Mouse (Mus musculus): ENCODE data around the gene Sftpa1.

The Sftpa1 gene

DNA sequence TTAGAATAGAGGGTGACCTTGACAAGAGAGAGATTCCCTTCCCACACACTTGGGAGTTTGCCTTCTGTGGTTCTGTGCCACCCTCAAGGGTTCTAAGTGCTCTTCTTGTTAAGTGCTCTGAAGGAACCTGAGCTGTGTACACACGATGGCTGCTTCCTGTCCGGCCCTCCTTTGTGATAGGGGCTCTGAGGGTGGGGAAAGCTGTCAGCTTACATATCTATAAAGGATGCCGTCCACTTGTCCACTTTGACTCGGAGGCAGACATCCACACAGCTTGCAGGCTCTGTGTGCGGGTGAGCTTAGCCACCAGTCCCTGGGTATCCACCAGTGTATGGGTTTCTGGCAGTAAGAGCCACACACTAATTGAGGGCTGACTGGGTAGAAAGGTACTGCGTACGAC, at the start of gene Sftpa1:
Gene Sftpa1 (plus strand): TSS at position 243 of the 400 bp plus-strand sequence.
- DNase-seq: no peak

DNA sequence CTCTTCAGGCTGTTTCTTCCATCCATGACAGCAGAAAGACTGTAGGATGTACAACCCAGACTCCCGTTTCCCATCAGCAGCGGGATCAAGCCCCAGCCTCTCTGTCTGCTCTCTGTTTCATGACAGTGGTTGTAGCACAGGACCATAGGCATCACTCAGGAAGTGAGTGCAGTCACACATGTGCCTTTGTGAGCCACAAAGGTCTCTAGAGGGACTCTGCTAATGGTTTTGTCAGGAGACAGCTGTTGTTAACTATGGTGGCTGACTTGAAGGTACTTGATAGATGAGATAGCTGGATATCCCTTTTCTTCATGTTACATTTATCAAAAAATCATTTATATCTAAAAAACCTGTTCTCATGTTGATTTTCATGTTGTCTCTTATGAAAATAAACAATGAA, 49.2 kb upstream of the Sftpa1 start:
- no peak for DNase-seq

DNA sequence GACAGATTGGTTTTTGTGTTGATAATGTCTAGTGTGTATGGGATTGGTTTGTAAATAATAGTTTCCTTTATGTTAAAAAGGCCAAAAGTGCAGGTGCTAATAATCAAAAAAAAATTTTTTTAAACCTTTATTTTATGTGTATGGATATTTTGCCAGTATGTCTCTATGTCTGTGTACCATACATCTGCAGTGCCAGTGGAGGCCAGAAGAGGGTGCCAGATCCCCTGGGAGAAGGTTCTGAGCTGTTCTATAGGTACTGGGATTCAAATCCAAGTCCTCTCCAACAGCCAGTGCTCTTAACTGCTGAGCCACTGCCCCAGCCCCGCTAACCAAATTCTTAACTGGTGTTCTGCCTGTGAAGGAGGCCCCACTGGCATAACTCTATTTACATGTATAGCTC, 44.1 kb upstream of the Sftpa1 start:
- DNase-seq: no peak

DNA sequence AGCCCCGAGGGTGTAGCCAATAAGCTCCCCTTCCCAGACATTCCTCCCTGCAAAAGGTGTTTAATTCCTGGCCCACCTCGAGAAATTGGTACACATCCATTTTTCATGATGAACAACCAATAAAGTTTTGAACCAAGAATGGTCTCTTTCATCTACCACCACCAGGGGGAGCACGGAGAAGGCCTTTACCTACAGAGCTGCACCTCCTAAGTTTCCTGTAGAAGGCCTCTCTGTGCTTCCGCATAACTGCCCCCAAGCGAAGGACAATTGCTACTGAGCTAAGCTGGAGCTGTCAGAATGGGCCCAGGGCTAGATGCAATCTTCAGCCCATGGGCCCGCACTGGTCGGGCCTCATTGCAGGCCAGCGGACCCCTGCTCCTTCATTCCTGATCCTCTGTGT, 40.8 kb upstream of the Sftpa1 start:
- DNase-seq: no peak

DNA sequence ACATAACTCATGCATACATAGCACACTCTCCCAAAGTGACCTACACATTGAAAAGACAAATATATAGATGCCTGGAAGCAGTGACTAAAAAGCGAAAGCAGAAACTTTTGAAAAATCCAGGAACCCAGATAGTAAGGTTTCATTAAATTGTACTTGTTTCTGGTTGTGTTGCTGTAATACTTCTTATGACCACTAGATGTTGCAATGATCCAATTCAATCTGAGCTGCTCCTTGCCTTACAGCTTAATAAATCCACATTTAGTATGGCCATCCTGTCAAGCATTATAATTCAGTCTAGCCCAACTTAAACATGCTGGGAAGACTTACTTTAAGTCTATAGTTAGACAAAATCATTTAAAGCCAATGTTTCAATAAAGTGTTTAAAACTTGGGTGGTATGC, 37.5 kb upstream of the Sftpa1 start:
- no peak for DNase-seq

DNA sequence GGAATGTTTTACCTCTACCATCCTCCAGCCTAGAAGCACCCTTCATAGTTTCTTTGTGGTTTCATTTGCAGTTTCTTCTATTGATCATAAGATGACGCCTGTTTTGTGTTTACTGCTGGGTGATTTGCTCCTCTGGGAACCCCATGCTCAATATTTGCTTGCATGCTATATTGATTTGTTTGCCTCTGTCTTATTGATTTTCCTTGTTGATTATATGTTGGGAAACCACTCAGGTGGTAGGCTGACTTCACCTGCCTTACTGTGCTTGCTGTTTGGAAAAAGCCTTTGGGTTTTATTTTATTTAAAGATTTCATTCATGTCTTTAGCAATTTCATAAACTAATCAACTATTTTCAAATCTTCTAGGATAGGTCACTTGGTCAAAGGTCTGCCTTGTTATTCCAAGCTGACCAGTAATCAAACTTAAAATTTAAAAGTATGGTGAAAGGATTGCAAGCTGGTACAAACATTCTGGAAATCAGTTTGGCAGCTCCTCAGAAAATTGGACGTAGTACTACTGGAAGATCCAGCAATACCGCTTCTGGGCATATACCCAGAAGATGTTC, 35.2 kb upstream of the Sftpa1 start:
- no peak for DNase-seq

DNA sequence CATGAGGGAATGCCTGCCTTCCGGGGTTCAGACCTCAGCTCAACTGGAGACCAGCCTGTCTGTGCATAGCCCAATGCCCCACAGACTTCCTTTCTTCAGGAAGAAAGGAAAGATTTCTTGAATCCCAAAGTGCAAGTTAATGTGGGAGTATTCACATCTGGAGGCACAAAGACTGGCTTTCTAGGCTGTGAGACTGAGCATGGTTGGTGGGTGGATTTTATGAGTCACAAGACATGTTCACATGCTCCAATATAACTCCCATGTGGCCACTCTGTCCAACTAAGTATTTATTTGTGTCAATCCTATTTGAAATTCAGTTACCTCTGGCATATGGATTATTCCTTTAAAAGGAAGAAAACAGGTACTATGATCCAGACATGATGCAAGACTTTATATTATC, 32.9 kb upstream of the Sftpa1 start:
- no peak for DNase-seq

DNA sequence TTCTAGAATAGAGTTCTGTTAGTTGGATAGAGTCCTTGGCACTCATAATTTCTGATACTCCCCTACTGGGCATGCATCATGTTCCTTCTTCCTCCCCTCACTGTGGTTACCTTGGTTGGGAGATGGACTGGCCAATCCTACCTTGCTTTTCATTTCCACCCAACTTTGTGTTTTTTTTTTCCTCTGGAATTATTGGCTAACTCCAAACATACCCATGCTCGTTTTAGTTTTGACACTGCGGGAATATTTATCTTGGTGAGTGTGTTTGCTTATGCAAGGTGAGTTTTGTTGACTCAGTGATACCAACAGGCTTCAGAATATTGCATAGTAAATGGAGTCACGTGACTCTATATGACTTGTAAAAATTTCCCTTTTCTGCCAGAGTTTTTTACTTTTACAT, 30.9 kb upstream of the Sftpa1 start:
- DNase-seq: no peak

DNA sequence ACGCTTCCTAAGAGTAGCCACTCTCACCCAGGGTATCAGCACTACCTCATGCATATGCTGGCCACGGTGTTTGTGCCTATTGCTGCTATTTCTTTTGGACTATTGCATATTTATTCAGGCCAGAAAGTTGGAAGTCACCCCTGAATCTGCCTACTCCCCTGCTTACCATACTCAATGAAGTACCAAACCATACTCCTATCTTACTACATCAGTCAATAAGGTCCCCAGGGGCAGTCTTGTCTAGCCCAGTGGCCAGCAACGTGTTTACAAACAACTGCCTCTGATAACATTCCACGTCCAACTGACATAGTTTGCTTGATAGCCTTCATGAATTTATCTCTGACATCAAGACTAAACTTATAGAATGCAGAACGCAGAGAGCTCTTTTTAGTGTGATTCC, 30.3 kb upstream of the Sftpa1 start:
- no peak for DNase-seq

DNA sequence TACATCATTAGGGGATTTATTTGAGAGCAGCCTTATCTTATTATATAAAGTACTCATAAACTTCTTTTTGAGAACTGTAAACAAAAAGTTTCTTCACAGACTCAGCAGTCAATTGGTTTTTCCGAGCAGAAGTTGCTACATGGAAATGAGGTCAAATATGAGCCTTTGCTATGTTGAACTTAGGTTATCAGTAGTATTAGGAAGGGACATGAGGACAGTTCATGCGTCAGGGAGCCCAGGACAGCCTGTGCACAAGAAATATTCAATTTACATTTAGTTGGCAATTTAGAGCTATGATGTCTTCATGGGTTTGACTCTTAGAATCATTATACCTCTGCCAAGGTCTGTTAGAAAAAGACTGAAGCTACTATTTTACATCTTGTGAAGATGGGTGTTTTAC, 29.3 kb upstream of the Sftpa1 start:
- no peak for DNase-seq

DNA sequence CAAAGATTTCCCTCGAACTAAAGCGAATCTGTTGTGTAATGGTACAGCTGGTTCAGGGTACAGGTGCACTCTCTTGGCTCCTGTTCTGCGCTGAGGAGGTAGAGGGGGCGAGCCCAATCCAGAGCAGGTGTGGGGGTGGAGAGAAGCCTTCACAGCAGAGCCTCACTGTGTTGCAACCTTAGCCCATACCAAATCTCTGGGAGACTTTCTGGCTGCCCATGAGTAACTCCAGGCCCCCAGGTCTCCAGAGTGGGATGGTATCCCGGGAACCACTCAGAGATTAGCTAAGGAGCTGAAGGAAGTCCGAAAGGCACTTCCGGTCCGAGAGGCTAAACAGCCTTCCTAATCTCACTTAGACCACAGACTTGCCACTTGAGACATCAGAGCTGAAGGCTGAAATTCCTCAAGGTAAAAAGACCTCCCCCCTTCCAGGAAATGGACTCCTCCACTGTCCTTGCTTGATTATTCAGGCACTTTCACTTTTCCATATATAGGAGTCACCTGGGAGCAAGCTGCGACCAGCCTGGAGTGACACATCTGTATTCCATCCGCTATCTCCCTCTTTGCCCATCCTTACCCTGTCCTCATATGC, 26.6 kb upstream of the Sftpa1 start, which contains the start of gene Mat1a:
Gene Mat1a (plus strand): TSS at position 183 of the 592 bp plus-strand sequence.
- no peak for DNase-seq

DNA sequence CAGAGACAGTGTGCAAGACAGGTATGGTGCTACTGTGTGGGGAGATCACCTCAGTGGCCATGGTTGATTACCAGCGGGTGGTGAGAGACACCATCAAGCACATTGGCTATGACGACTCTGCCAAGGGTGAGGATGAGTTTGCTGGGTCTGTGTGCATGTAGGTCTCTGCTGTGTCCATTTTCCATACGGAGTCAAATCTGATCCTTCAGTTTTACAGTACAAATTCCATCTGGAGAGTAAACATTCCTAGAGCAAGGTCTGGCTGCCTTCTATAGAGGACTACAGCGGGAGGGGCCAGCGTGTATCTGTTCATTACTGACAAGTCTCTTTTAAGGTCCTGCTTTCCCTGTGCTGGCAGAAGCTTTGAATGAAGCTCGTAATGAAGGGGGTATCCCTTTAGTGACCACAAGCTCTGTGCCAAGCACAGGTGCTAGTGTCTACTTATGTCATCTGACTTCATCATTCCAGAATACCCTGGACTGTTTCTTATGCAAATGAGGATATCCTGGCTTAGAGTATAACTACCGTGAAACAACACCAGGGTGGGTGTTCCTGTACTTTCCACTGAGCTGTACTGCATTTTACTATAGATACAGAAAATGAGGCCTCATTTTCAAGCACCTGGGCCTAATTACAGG, 20.4 kb upstream of the Sftpa1 start:
- no peak for DNase-seq

DNA sequence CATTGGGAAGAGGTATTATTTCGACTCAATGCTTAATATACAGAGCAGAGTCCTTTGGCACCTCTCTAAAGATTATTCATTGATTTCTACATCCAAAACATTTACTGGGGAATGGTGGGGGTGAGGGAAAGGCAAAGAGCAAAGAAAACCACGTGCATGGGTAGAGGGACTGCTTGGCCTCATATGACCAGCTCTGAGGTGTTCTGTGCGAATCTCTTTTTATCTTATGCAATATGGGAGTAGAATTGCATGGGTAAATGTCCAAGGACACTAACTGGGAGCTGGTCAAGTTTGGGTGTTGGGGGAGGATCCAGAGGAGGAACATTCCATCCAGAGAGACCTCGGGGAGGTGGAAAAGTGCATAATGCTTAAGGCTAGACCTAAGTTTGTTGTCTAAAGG, 18.6 kb upstream of the Sftpa1 start:
- no peak for DNase-seq

DNA sequence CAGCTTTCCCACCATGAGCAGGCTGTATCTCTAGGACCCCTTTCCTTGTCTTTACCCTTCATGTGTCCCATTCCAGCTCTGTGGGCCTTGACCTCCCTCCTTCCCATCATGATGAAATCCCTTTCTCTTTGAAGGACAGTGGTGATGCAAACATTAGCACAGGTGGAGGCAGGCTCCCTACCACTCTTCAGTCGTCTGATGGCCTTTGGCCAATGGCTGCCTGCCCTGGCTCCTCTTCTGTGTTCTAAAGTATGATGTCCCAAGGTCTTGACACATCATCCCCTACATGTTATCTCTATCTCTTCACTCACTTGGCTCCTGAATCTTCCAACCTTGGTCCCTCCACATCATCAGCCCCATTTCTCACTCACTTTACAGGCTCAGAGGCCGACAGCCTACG, 15.3 kb upstream of the Sftpa1 start:
- DNase-seq: no peak

DNA sequence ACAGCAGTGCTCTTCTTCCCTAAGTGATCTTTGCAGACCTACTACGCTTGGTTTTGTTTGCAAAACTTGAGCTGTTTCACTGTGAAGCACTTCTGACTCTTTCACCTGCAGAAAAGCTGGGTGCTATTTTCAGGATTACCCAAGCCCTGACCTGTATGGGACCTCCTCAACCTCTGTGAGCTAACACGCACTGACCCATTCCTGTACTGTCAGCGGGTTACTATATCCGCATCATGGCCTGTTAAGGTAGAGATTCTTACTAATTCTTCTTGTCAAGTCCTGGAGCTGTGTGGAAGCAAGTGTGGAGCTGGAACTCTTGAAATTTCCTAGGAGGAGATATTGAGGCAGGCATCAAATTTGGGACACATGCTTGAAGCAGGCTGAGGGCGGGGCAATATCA, 6.9 kb upstream of the Sftpa1 start:
- no peak for DNase-seq

DNA sequence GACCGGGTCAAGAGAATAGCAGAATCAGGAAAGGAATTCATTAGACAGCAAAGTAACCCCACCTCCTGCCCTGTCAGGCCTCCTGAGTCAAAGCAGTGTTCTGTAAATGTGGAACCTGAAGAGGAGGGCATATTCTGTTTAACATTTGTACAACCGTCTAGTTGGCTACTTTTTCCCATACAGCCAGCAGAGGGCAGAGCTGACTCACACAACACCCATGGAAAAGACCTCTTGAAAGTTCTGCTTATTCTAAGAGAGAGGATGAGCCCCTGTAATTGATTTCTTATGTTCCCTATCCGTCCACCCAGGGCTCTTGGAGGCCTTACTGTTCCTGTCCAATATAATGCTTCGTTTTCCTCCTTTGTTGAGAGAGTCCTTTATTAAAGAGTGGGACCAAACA, 3.6 kb upstream of the Sftpa1 start:
- no peak for DNase-seq

DNA sequence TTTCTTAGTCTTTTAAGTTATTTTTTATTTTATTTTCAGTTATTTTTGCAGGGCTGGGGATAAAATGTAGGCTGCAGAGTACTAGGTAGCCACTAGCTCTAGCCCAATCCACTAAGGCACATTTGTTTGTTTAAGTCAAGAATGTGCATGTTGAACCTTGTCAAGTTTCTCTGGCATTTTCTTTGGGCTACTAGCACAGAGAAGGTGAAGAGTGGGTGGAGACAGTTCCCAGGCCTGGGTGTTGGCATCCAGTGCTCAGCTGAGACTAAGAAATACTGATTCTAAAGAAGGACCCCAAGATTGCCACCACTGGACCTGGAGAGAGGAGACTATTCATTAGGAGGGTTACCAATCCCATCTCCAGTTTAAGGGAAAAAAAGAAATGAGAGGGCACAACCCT, 5.4 kb downstream of the Sftpa1 start:
- no peak for DNase-seq

DNA sequence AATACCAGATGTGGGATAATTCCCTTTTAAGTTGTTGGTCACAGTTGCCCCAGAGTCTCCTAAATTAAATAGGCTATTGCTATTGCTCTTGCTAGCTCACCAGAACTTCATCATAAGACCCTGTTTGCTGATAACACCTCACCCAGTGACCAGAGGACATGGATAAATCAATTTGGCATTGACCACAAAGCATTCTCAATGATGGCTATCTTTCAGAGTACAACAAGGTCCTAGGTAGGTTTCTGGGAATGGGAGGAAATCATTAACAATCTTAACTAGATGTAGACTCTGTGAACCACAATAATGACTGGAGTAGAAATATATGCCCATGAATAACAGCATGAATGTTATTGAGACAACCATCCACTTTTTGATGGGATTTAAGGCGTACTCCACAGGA, 9.1 kb downstream of the Sftpa1 start:
- DNase-seq: no peak

DNA sequence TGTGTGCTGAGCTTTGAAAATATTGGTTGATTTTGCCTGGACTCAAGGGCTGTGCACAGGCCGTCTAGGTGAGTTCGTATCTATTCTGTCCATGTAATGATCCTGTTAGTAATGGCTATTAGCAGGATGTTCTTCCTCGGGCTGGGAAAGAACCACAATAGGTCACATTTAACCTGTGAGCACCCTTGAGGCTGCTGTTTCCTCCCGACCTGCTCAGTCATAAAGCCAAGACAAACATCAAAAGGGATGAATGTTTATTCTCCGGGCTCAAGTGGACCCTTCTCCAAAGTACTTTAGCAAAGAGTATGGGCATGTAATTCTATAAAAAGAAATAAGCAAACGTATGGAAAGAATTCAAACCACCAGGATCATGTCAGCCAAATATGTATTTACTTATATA, 14.5 kb downstream of the Sftpa1 start:
- DNase-seq: no peak

DNA sequence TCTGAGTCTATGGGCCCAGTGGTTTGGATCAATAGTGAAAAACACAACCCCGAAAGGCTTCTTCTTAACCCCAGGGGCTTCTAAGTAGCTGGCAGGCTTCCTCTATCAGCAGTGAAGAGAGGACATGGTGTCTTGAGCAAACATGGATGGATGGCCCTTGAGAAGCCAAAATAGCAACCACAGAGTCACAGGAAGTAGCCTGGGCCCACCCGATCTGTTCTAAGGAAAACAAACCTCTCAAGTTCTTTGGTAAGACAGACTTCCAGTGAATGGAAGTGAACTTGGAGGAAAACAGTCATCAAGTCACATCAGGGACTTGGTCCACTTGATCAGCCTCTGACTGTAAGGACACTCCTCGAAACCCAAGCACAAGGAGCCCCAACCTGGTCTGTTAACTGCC, 15.3 kb downstream of the Sftpa1 start:
- no peak for DNase-seq

DNA sequence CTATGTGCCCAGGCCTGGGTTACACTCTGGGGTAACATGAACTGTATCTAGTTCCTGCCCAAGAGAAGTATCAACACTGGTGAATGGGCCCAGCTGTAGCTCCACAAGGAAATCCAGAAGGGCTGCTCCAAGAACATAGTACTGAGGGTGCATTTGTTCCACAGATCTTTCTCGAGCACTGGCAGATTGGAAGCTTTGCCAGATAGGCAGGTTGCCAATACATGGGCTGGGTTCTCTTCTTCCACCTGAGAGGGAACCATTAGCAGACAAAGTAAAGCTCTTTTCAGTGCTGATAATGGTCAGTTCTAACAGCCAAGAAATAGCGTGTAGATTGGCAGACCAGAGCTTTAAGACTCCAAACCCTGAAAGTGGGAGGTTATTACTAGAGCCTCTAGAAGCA, 15.8 kb downstream of the Sftpa1 start:
- no peak for DNase-seq

DNA sequence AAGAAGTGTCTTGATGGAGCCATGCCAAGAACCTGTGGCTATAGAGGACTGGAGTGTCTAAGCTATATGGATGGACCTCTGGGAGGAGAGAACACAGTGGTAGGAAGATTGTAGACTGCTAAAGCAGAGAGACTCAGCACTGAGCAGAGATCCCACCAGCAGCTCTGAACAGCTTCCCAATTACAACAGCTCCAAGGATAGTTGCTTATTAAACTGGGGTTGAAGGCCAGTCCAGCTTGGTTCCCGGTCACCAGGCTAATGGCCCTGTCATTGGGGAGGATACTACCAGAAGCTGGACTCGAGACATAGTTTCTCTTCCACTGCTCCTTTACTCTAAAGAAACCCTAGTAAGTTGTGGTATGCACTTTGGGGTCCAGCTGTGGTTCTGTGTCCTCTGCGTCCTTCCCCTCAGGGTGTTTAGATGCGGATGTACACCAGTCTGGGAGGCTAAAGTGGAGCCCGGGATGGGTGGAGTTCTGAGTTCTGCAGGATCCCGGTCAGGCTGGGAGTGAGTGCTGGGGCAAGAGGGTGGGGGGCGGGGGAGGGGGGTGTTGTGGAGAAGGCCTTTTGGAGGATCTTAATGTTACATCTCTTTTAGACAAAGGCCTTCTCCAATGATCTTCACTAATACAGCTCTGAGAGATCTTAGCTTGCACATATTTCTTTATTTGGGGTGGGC, 19.8 kb downstream of the Sftpa1 start, which contains the start of gene Mbl1:
Gene Mbl1 (plus strand): TSS at position 239 of the 679 bp plus-strand sequence.
- DNase-seq: no peak

DNA sequence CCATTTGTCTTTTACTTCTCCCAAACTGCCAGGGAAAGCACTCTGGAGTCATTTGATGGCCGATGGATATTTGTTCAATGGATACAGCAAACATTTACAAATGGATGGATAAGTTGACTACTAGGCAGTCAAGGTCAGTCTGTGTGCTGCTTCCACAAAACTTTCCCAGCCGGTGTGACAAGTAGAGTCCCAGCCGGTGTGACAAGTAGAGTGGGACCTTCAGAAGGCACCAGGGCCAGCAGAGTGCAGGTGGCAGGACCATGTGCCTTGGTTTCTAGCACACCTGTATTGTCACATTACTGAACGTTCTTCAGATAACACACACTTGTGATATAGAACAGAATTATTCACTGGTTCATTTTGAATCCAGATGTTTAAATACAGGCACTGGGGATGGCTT, 28.5 kb downstream of the Sftpa1 start:
- DNase-seq: no peak

DNA sequence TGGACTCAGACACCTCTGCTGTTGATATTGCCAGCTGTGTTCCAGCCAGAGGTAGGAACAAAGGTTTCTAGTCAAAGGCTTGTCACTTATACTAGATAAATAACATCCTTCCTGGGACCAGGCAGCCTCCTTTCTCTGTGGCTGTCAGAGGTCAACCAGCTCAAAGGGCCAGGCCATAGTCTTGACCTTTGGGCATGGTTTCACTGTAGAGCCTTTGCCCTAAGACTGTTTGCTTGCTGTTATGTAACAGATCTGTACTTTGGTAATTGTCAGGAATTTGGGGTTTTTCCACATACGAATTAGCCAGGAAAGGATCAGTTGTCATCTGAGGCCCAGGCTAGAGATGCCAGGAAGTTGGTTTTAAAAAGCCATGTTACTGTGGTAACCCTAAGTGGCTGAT, 29.2 kb downstream of the Sftpa1 start:
- no peak for DNase-seq

Measured in cerebellum, adult 8-10 months (tissue).